Mouse (Mus musculus) cerebellum, adult 2 months (tissue): ENCODE results near the gene Cox8c.

ENCODE experiments used
- CTCF ChIP-seq: fragments of 200-500 bp; IDR thresholded peaks from 2 replicates; pipeline ENCODE4 v1.5.1; 2011; ENCODE audit warnings: low read depth, mild to moderate bottlenecking, control low read depth, low read length, moderate library complexity, borderline replicate concordance; ENCODE audit not compliant: insufficient read depth
- POLR2A ChIP-seq: fragments of 200-500 bp; IDR thresholded peaks from 2 replicates; pipeline ENCODE4 v1.6.1; 2011; ENCODE audit warnings: low read length, control low read depth, borderline replicate concordance; ENCODE audit not compliant: insufficient read depth

- no peak for TF ChIP-seq CTCF
- peak; percentile 50; the same call in 1 of the 2 replicates for TF ChIP-seq POLR2A
These were observed 20.9 kb upstream of the Cox8c start, which contains the start of gene Btbd7 for GRCm38 (mm10) chr12:102878031-102878823.
